Mouse (Mus musculus) hindbrain, embryonic 11.5 days (tissue): Measurements from ENCODE around the gene Soat2. TPM values are rescaled to one million over a fixed set of nuclear protein-coding genes. Genes with fewer than 3 reads are reported as not detected.
"Not testable (repeated sequence)": the region's sequence is repeated elsewhere in the genome, so short reads cannot be mapped to it uniquely, and the experiment has no call there.

Source experiments
- ATAC-seq: fragments of 200-750 bp; cut with Nextera tagmentation; 2 replicates; pipeline ENCODE4 v1.8.0; 2017; ENCODE audit warnings: mild to moderate bottlenecking, moderate TSS enrichment, moderate library complexity; ENCODE audit not compliant: low FRiP score
- DNase-seq: peaks from one replicate; pipeline ENCODE4 v3.0.0-alpha.2; 2015; ENCODE audit warnings: low spot score
- H3K27ac ChIP-seq: fragments of 300-500 bp; sonication (generic); 2 replicates; pipeline ENCODE4 v1.5.1; 2014; ENCODE audit warnings: mild to moderate bottlenecking, low read depth, low read length
- H3K27me3 ChIP-seq: fragments of 300-500 bp; sonication (generic); 2 replicates; pipeline ENCODE4 v1.6.1; 2014; ENCODE audit warnings: mild to moderate bottlenecking, low read length, moderate library complexity, mixed read lengths; ENCODE audit not compliant: control insufficient read depth, insufficient read depth
- H3K36me3 ChIP-seq: fragments of 300-500 bp; sonication (generic); 2 replicates; pipeline ENCODE4 v1.6.1; 2014; ENCODE audit warnings: mild to moderate bottlenecking, low read length, moderate library complexity, mixed read lengths; ENCODE audit not compliant: control insufficient read depth, insufficient read depth
- H3K4me1 ChIP-seq: fragments of 300-500 bp; sonication (generic); replicated peaks from 2 replicates; pipeline ENCODE4 v1.6.1; 2014; ENCODE audit warnings: low read length, mixed read lengths; ENCODE audit not compliant: control insufficient read depth, insufficient read depth
- H3K4me2 ChIP-seq: fragments of 300-500 bp; sonication (generic); replicated peaks from 2 replicates; pipeline ENCODE4 v1.6.1; 2014; ENCODE audit warnings: mild to moderate bottlenecking, low read depth, low read length
- H3K4me3 ChIP-seq: fragments of 300-500 bp; sonication (generic); 2 replicates; pipeline ENCODE4 v1.5.1; 2014; ENCODE audit warnings: low read depth, low read length
- H3K9ac ChIP-seq: fragments of 300-500 bp; sonication (generic); 2 replicates; pipeline ENCODE4 v1.6.1; 2014; ENCODE audit warnings: low read depth, low read length
- H3K9me3 ChIP-seq: fragments of 300-500 bp; sonication (generic); 2 replicates; pipeline ENCODE4 v1.6.1; 2016; ENCODE audit warnings: low read length; ENCODE audit not compliant: control insufficient read depth
- WGBS: fragments of 180-500 bp; shearing (Covaris S2); extraction: QIAGEN DNeasy Blood & Tissue Kit; methylation state at CpG from one replicate; pipeline ENCODE4 v1.1.7; 2014; 5-methylcytosine and 5-hydroxymethylcytosine counted together
- polyA plus RNA-seq: library from polyadenylated mRNA; unstranded; fragments of >200 nt; fragmentation: Nextera tagmentation; extraction: Ambion mirVana; gene quantifications from 2 replicates; pipeline ENCODE4 v1.2.1, GENCODE M21; 2014

The Soat2 gene
- polyA plus RNA-seq, 1 experiment from 2014 or later: 0.17 TPM

DNA sequence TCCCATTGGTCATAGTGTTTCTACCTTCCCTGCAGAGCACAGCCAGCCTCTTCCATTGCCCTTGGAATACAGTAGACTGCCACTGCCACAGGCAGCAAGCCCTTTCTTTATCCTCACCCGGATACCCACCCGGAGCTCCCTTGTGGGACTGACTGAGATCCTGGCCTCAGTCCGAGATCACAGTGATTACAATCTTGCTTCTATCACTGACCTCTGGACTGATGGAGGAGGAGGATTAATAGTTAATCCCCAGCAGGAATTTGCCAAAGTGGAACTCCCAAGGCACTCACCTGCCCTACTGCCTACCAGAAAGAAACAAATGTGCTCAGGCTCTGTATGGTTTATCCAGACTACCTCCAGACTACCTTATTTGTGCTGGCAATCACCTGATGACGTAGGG is 765 bp upstream of the Soat2 start:
- H3K4me2 ChIP-seq: no peak overlapping the region
- no peak for ATAC-seq
- H3K4me3 ChIP-seq: no peak overlapping the region
- H3K36me3 ChIP-seq: no peaks in the 10 kb centered on the region
- no peak for DNase-seq
- 75% methylated on average over 4 of the region's 4 CpGs for WGBS
- H3K9me3 ChIP-seq: no peaks in the 10 kb centered on the region
- H3K9ac ChIP-seq: no peak overlapping the region
- H3K27ac ChIP-seq: no peak overlapping the region
- H3K27me3 ChIP-seq: peaks cover 14% of the 10 kb centered on the region
- H3K4me1 ChIP-seq: no peaks in the 10 kb centered on the region; the same call in 1 of the 2 replicates

DNA sequence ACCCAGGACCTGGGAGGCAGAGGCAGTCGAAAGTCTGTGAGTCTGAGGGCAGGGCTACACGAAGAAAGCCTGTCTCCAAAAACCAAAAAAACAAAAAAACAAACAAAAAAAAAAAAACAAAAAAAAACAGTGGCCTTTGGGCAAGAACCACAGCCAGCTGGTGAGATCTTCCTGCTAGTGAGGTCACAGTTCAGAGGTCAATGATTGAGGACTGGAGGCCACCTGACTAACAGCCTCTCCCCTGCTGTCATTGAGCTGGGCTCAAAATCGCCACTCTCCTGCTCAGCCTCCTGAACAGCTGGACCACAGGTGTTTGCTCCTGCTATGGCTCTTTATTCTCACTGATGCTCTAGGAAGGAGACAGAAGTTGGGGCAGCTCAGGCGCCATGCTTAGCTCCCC is 2.3 kb downstream of the Soat2 start:
- ATAC-seq: no peak
- H3K9ac ChIP-seq: no peak overlapping the region
- no peak overlapping the region for H3K27ac ChIP-seq
- DNase-seq: peak; percentile 18
- H3K9me3 ChIP-seq: no peaks in the 10 kb centered on the region
- no peak overlapping the region for H3K4me3 ChIP-seq
- no peaks in the 10 kb centered on the region for H3K27me3 ChIP-seq
- H3K36me3 ChIP-seq: no peaks in the 10 kb centered on the region
- no peak overlapping the region for H3K4me2 ChIP-seq
- no peaks in the 10 kb centered on the region; the same call in 1 of the 2 replicates for H3K4me1 ChIP-seq
- 24% methylated on average over 4 of the region's 4 CpGs for WGBS

DNA sequence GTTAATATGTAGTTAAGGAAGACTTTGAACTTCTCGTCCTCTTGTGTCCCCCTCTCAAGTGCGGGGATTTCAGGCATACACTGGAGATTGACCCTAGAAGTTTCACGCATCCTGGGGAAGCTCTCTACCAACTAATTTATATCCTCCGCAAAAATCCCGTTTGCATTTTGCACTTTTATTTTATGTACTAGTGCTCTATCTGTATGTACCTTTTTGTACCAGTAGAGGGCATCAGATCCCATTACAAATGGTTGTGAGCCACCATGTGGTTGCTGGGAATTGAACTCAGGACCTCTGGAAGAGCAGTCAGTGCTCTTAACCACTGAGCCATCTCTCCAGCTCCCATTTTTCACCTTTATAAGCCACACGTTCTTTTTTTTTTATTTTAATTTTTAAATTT is 4.7 kb downstream of the Soat2 start:
- H3K36me3 ChIP-seq, H3K9ac ChIP-seq, ATAC-seq, H3K4me1 ChIP-seq, H3K4me3 ChIP-seq, DNase-seq, H3K4me2 ChIP-seq, H3K9me3 ChIP-seq, H3K27me3 ChIP-seq, H3K27ac ChIP-seq: not testable (repeated sequence)
- WGBS: 94% methylated on average over 6 of the region's 6 CpGs

DNA sequence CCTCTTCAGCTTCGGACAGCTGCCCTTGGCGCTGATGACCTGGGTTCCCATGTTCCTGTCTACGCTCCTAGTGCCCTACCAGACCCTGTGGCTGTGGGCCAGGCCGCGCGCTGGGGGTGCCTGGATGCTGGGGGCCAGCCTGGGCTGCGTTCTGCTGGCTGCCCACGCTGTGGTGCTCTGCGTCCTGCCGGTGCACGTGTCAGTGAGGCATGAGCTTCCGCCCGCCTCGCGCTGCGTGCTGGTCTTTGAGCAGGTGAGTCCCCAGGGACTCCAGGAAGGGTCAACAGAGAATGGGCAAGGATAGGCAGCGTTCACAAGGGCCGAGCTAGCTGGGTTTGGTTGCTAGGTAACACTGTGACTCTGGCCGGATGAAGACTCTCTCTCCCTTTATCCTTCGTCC is 6.5 kb downstream of the Soat2 start:
- no peak overlapping the region for H3K9ac ChIP-seq
- WGBS: 30% methylated on average over 20 of the region's 20 CpGs
- no peaks in the 10 kb centered on the region for H3K9me3 ChIP-seq
- no peaks in the 10 kb centered on the region for H3K36me3 ChIP-seq
- no peaks in the 10 kb centered on the region for H3K27me3 ChIP-seq
- H3K4me1 ChIP-seq: no peaks in the 10 kb centered on the region; the same call in 1 of the 2 replicates
- no peak overlapping the region for H3K27ac ChIP-seq
- H3K4me2 ChIP-seq: 0 out of 2 replicates have a peak overlapping the region, but pooled peaks have one; percentile 12
- peak; percentile 51 for DNase-seq
- peak; percentile 49; the same call in 1 of the 2 replicates for ATAC-seq
- H3K4me3 ChIP-seq: no peak overlapping the region

DNA sequence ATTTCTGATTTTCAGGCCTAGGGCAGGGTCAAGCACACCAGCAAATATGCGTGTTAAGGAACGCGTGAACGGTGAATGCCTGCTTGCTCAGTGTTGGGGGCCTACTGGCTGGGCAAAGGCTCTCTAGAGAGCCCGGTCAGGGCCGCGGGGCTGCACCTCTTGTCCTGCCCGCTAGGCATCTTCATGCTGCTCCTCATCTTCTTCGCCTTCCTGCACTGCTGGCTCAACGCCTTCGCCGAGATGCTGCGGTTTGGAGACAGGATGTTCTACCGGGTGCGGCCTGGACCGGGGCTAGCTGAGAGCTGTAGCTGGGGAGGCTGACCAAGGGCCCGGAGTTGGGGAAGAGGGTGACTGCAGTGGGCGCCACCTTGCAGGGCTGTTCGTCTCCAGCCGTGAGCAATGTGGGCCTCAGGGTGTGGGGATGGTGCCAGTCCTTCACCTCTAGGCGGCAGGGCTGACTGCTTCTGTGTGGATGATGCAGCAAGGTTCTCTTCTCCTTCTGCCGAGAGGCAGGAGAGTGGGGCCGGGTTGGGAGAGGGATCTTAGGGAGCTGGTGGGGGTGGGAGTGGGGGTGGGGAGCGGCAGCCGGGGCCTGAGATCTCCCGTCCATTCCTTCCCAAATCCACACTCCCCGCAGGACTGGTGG is 10.2 kb downstream of the Soat2 start:
- H3K9ac ChIP-seq: no peak overlapping the region
- no peak overlapping the region for H3K4me3 ChIP-seq
- no peak for ATAC-seq
- H3K4me1 ChIP-seq: no peaks in the 10 kb centered on the region
- no peak overlapping the region for H3K27ac ChIP-seq
- 63% methylated on average over 27 of the region's 27 CpGs for WGBS
- no peaks in the 10 kb centered on the region for H3K36me3 ChIP-seq
- no peak overlapping the region for H3K4me2 ChIP-seq
- H3K27me3 ChIP-seq: no peaks in the 10 kb centered on the region
- no peaks in the 10 kb centered on the region for H3K9me3 ChIP-seq
- DNase-seq: no peak

DNA sequence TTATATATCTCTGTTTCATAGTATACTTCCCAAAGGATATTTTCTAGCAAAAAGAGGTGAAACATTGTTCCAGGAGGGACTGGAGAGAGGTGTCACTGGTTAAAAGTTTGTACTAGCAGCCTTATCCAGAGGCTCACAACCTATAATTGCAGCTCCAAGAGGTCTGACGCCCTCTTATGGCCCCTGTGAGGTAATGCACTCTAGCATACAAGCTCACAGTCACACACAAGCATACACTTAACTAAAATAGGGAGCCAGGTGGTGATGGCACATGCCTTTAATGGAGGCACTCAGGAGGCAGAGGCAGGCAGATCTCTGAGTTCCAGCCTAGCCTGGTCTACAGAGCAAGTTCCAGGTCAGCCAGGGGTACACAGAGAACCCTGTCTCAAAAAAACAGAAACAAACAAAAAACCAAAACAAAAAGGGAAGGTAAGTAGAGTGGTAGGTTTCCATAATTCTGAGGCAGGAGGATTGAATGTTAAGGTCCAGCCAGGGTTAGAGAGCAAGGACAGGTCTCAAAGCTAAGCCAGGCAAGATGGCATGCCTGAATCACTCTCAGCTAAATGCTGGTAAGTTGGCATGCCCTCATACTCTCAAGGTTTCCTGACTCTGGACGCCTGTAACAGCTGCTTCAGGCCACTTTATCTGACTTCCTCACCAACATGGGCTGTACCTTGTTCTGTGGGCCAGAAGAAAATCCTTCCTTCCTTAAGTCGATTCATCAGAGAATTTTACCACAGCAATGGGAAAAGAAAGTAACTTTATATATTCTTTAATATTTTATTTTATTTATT is 13.8 kb downstream of the Soat2 start:
- DNase-seq: no peak
- Histone ChIP-seq H3K4me2 (no peak overlapping the region), H3K9me3 (no peaks in the 10 kb centered on the region), H3K27ac (no peak overlapping the region), H3K4me1 (no peaks in the 10 kb centered on the region), H3K27me3 (no peaks in the 10 kb centered on the region), H3K4me3 (no peak overlapping the region), H3K36me3 (no peaks in the 10 kb centered on the region), H3K9ac (no peak overlapping the region)
- no peak for ATAC-seq
- 68% methylated on average over 3 of the region's 3 CpGs for WGBS

DNA sequence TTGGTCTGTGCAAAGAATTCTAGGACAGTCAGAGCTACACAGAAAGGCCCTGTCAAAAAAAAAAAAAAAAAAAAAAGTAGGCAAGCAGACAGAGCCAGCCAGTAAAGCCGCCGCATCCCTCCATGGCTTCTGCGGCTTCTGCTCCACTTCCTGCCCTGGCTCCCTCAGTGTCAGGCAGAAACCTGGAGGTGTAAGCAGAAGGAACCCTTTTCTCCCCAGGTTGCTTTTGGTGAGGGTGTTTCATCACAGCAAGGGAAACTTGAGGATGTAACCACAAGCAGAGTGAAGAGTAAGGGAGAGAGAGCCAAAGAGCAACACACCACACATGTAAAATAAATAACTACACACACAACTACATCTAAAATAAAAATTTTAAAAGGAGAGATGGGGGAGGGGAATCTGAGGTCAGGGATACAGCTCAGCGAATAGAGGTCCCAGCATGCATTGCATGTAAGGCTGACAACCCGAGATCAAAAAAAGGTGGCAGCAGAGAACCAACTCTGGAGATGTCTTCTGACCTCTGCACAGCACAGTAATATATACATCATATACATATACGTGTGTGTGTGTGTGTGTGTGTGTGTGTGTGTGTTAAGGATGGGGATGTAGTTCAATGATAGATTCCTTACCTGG is 15.3 kb downstream of the Soat2 start:
- Histone ChIP-seq H3K9me3 (no peaks in the 10 kb centered on the region), H3K9ac (no peak overlapping the region), H3K4me1 (no peaks in the 10 kb centered on the region), H3K4me3 (no peak overlapping the region), H3K27ac (no peak overlapping the region), H3K4me2 (no peak overlapping the region), H3K36me3 (no peaks in the 10 kb centered on the region), H3K27me3 (no peaks in the 10 kb centered on the region)
- 60% methylated on average over 6 of the region's 6 CpGs for WGBS
- ATAC-seq (no peak), DNase-seq (no peak)

DNA sequence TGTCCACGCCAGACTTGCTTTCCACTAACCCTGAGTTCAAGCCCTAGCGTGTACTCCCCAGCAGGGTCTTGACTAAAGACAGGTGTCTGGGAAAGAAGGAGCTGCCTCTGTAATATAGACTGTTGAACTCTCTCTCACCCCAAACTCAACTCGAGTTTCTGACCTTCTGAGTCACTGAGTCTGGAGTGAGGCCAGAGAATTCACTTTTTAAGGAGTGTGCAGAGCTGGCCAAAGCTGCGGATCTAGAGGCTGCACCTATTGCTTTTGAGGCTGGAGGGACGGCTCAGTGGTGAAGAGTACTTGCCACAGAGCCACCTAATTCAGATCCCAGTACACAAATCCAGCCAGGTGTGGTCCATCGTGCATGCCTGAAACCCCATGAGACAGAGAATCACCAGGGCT is 17.3 kb downstream of the Soat2 start:
- DNase-seq (no peak), ATAC-seq (no peak)
- H3K9me3 ChIP-seq: no peaks in the 10 kb centered on the region
- H3K9ac ChIP-seq: no peak overlapping the region
- no peak overlapping the region for H3K4me3 ChIP-seq
- WGBS: 56% methylated on average over 6 of the region's 6 CpGs
- H3K36me3 ChIP-seq: no peaks in the 10 kb centered on the region
- no peak overlapping the region for H3K27ac ChIP-seq
- no peak overlapping the region for H3K4me2 ChIP-seq
- H3K27me3 ChIP-seq: no peaks in the 10 kb centered on the region
- H3K4me1 ChIP-seq: no peaks in the 10 kb centered on the region
